Mouse (Mus musculus) heart, postnatal 0 days (tissue): ENCODE data around the gene Anpep. TPM values are rescaled to one million over a fixed set of nuclear protein-coding genes. Genes with fewer than 3 reads are reported as not detected.

Experiments
- ATAC-seq: fragments of 200-750 bp; cut with Nextera tagmentation; 2 replicates; pipeline ENCODE4 v1.8.0; 2017; ENCODE audit warnings: low read depth, moderate number of reproducible peaks, moderate library complexity; ENCODE audit not compliant: insufficient read depth
- DNase-seq: peaks from one replicate; pipeline ENCODE4 v3.0.0-alpha.2; 2016; ENCODE audit warnings: low spot score
- H3K27ac ChIP-seq: fragments of 300-500 bp; sonication (generic); 2 replicates; pipeline ENCODE4 v1.5.1; 2014; ENCODE audit warnings: low read depth, mild to moderate bottlenecking
- H3K27me3 ChIP-seq: fragments of 300-500 bp; sonication (generic); 2 replicates; pipeline ENCODE4 v1.6.1; 2014; ENCODE audit warnings: low read length, mixed read lengths; ENCODE audit not compliant: control insufficient read depth, insufficient read depth
- H3K36me3 ChIP-seq: fragments of 300-500 bp; sonication (generic); replicated peaks from 2 replicates; pipeline ENCODE4 v1.6.1; 2014; ENCODE audit warnings: low read length, mixed read lengths; ENCODE audit not compliant: control insufficient read depth, insufficient read depth
- H3K4me1 ChIP-seq: fragments of 300-500 bp; sonication (generic); 2 replicates; pipeline ENCODE4 v1.6.1; 2014; ENCODE audit warnings: antibody characterized with exemption; ENCODE audit not compliant: control insufficient read depth, insufficient read depth
- H3K4me2 ChIP-seq: fragments of 300-500 bp; sonication (generic); 2 replicates; pipeline ENCODE4 v1.6.1; 2014; ENCODE audit warnings: low read depth, mild to moderate bottlenecking, low read length, moderate library complexity
- H3K4me3 ChIP-seq: fragments of 300-500 bp; sonication (generic); 2 replicates; pipeline ENCODE4 v1.5.1; 2014; ENCODE audit warnings: low read depth, low read length
- H3K9ac ChIP-seq: fragments of 300-500 bp; sonication (generic); replicated peaks from 2 replicates; pipeline ENCODE4 v1.6.1; 2014; ENCODE audit warnings: low read depth, low read length, mixed read lengths
- H3K9me3 ChIP-seq: fragments of 300-500 bp; sonication (generic); replicated peaks from 2 replicates; pipeline ENCODE4 v1.6.1; 2016; ENCODE audit warnings: low read length; ENCODE audit not compliant: control insufficient read depth
- CTCF ChIP-seq: IDR thresholded peaks from 2 replicates; pipeline ENCODE4 v1.5.1; 2016; ENCODE audit warnings: antibody characterized with exemption, control low read depth, low read depth
- EP300 ChIP-seq: IDR thresholded peaks from 2 replicates; pipeline ENCODE4 v1.6.1; 2016; ENCODE audit warnings: antibody characterized with exemption, low read depth
- WGBS: fragments of 180-500 bp; shearing (Covaris S2); extraction: QIAGEN DNeasy Blood & Tissue Kit; methylation state at CpG from one replicate; pipeline ENCODE4 v1.1.7; 2014; 5-methylcytosine and 5-hydroxymethylcytosine counted together
- polyA plus RNA-seq: library from polyadenylated mRNA; unstranded; fragments of >200 nt; fragmentation: Nextera tagmentation; extraction: Ambion mirVana; gene quantifications from 2 replicates; pipeline ENCODE4 v1.2.1, GENCODE M21; 2015
- total RNA-seq: library from RNA; depleted of rRNA; stranded (reverse); fragments of >200 nt; gene quantifications from 2 replicates; pipeline ENCODE4 v1.2.3, GENCODE M21; 2014; ENCODE audit warnings: low replicate concordance

Anpep gene
- total and polyA plus RNA-seq, 2 experiments from 2014 or later, result 6.9 to 15.6 TPM

GRCm38 (mm10) chr7:79802037-79802436, 58.8 kb downstream of the Anpep start:
- no peak for DNase-seq

GRCm38 (mm10) chr7:79801391-79801790, 59.5 kb downstream of the Anpep start:
- Histone ChIP-seq H3K36me3 (no peaks in the 10 kb centered on the region), H3K9ac (no peak overlapping the region), H3K27me3 (0 out of 2 replicates have a peak, but pooled peaks cover 8% of the 10 kb centered on the region), H3K9me3 (no peaks in the 10 kb centered on the region), H3K4me3 (no peak overlapping the region), H3K4me2 (no peak overlapping the region), H3K4me1 (no peaks in the 10 kb centered on the region), H3K27ac (no peak overlapping the region)
- DNase-seq, result no peak
- ATAC-seq, result no peak
- WGBS, result 74% methylated on average over 11 of the region's 11 CpGs
- TF ChIP-seq CTCF, result no peak
- TF ChIP-seq EP300, result no peak

More at GRCm38 (mm10) chr7:79802037-79802436, 58.8 kb downstream of the Anpep start:
- Histone ChIP-seq H3K27ac (no peak overlapping the region), H3K36me3 (no peaks in the 10 kb centered on the region), H3K27me3 (0 out of 2 replicates have a peak, but pooled peaks cover 8% of the 10 kb centered on the region), H3K9me3 (no peaks in the 10 kb centered on the region), H3K4me3 (no peak overlapping the region), H3K4me2 (no peak overlapping the region), H3K4me1 (no peaks in the 10 kb centered on the region), H3K9ac (no peak overlapping the region)
- ATAC-seq, result no peak
- 56% methylated on average over 5 of the region's 5 CpGs for WGBS
- TF ChIP-seq CTCF, result no peak
- TF ChIP-seq EP300, result no peak

- Histone ChIP-seq H3K27me3 (peaks cover 12% of the 10 kb centered on the region; the same call in 1 of the 2 replicates), H3K9me3 (no peaks in the 10 kb centered on the region), H3K4me3 (no peak overlapping the region), H3K27ac (no peak overlapping the region), H3K36me3 (no peaks in the 10 kb centered on the region), H3K9ac (no peak overlapping the region), H3K4me2 (no peak overlapping the region), H3K4me1 (no peaks in the 10 kb centered on the region)
- WGBS, result 76% methylated on average over 4 of the region's 4 CpGs
- DNase-seq (no peak), ATAC-seq (no peak)
- TF ChIP-seq EP300, result no peak
- no peak for TF ChIP-seq CTCF
These were observed 60.5 kb downstream of the Anpep start for GRCm38 (mm10) chr7:79800336-79800735.

GRCm38 (mm10) chr7:79799506-79799905, 61.4 kb downstream of the Anpep start:
- ATAC-seq, result no peak
- H3K4me2 ChIP-seq, result no peak overlapping the region
- H3K36me3 ChIP-seq, result no peaks in the 10 kb centered on the region
- no peaks in the 10 kb centered on the region for H3K9me3 ChIP-seq
- DNase-seq, result no peak
- H3K4me1 ChIP-seq, result no peaks in the 10 kb centered on the region
- peaks cover 14% of the 10 kb centered on the region; the same call in 1 of the 2 replicates for H3K27me3 ChIP-seq
- TF ChIP-seq CTCF (no peak), EP300 (no peak)
- no peak overlapping the region for H3K9ac ChIP-seq
- H3K27ac ChIP-seq, result no peak overlapping the region
- WGBS, result 64% methylated on average over 6 of the region's 6 CpGs
- no peak overlapping the region for H3K4me3 ChIP-seq

- Histone ChIP-seq H3K27ac (no peak overlapping the region), H3K9ac (no peak overlapping the region), H3K4me1 (no peaks in the 10 kb centered on the region), H3K4me2 (no peak overlapping the region), H3K4me3 (no peak overlapping the region), H3K9me3 (no peaks in the 10 kb centered on the region), H3K27me3 (peaks cover 18% of the 10 kb centered on the region), H3K36me3 (no peaks in the 10 kb centered on the region)
- peak; percentile 36; the same call in 1 of the 2 replicates for ATAC-seq
- 1% methylated on average over 8 of the region's 8 CpGs for WGBS
- TF ChIP-seq EP300 (no peak), CTCF (peak; percentile 77)
- DNase-seq, result peak; percentile 68
These were observed 61.8 kb downstream of the Anpep start for GRCm38 (mm10) chr7:79799048-79799447.

GRCm38 (mm10) chr7:79798606-79799005, 62.3 kb downstream of the Anpep start:
- Histone ChIP-seq H3K4me1 (no peaks in the 10 kb centered on the region), H3K27me3 (peaks cover 22% of the 10 kb centered on the region), H3K9ac (no peak overlapping the region), H3K4me2 (no peak overlapping the region), H3K9me3 (no peaks in the 10 kb centered on the region), H3K36me3 (no peaks in the 10 kb centered on the region), H3K4me3 (no peak overlapping the region), H3K27ac (no peak overlapping the region)
- ATAC-seq (no peak), DNase-seq (no peak)
- 16% methylated on average over 5 of the region's 5 CpGs for WGBS
- no peak for TF ChIP-seq CTCF
- no peak for TF ChIP-seq EP300
